Mouse (Mus musculus): ENCODE results near the gene Wdr11. TPM values are rescaled to one million over a fixed set of nuclear protein-coding genes. Genes with fewer than 3 reads are reported as not detected.

Gene Wdr11
- total and polyA plus RNA-seq, 3 experiments = 15.9 to 39.4 TPM; not detected in 1

DNA sequence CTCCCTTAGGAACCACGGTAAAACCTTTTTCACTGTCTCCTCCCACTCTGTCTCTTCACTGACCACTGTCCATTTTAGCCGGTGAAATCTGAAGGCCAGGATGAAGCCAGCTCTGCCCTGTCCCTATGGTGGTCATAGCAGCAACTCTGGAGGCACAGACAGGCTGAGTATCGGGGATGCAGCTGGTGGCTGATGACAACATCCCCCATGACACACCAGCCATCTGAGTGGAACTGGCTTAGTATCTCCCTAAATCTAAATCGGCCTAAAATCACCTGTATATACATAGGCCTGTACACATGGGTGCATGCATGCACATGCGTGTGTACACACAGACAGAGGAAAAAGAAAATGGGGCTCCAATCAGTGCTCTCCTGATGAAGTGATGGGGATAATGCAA is 93.7 kb downstream of the Wdr11 start:
- H3K4me3 ChIP-seq (ENCODE audit: control insufficient read depth in 1 of 2, insufficient read depth in 1 of 2, low read depth in 2 of 2, low read length in 2 of 2) = no peak overlapping the region
- H3K4me1 ChIP-seq (ENCODE audit: control insufficient read depth in 1 of 2, insufficient read depth in 2 of 2, low read length in 2 of 2) = no peaks in the 10 kb centered on the region
- DNase-seq (ENCODE audit: low read depth, low spot score) = no peak
- H3K9me3 ChIP-seq (replicated peaks; ENCODE audit: insufficient read depth, low read length) = no peaks in the 10 kb centered on the region
- H3K9ac ChIP-seq (ENCODE audit: control insufficient read depth, low read depth, low read length, poor library complexity, severe bottlenecking) = no peak overlapping the region
- H3K27me3 ChIP-seq (ENCODE audit: control insufficient read depth in 1 of 2, insufficient read depth in 2 of 2, low read length in 2 of 2) = no peaks in the 10 kb centered on the region
- no peaks in the 10 kb centered on the region for H3K79me2 ChIP-seq (ENCODE audit: control insufficient read depth, insufficient read depth, low read length, poor library complexity)
- H3K36me3 ChIP-seq (ENCODE audit: control insufficient read depth in 1 of 2, insufficient read depth in 2 of 2, low read length in 2 of 2) = no peaks in the 10 kb centered on the region
- no peak overlapping the region for H3K27ac ChIP-seq (ENCODE audit: control insufficient read depth, low read depth, low read length)
- no peak for TF ChIP-seq MAX (IDR thresholded peaks at IDR 0.05; ENCODE audit: low read length)
- no peak for TF ChIP-seq NRF1 (IDR thresholded peaks at IDR 0.05; ENCODE audit: insufficient read depth, low read depth, low read length, poor library complexity, severe bottlenecking)
- no peak for TF ChIP-seq CHD1 (IDR thresholded peaks at IDR 0.05; ENCODE audit: low read depth, low read length)
- no peak for TF ChIP-seq MXI1 (IDR thresholded peaks at IDR 0.05; ENCODE audit: low read depth, low read length)
- no peak for TF ChIP-seq RCOR1 (IDR thresholded peaks at IDR 0.05; ENCODE audit: low read depth, low read length)
- TF ChIP-seq POLR2AphosphoS5 (IDR thresholded peaks at IDR 0.05; ENCODE audit: borderline replicate concordance, low read depth, low read length) = no peak
- TF ChIP-seq MYC (IDR thresholded peaks at IDR 0.05; ENCODE audit: low read depth, low read length) = no peak
- TF ChIP-seq HCFC1 (IDR thresholded peaks at IDR 0.05; ENCODE audit: low read depth, low read length) = no peak
- TF ChIP-seq JUND (IDR thresholded peaks at IDR 0.05; ENCODE audit: low read depth, low read length) = no peak
- no peak for TF ChIP-seq BHLHE40 (IDR thresholded peaks at IDR 0.05; ENCODE audit: borderline replicate concordance, low read depth, low read length)
